Mouse (Mus musculus) retina, postnatal 7 days (tissue): ENCODE measurements around the gene Mapk8ip1.

Experiments used
- DNase-seq: peaks from one replicate; pipeline ENCODE4 v3.0.0-alpha.2; 2012; ENCODE audit warnings: low read depth, low spot score

Mapk8ip1 gene

DNA sequence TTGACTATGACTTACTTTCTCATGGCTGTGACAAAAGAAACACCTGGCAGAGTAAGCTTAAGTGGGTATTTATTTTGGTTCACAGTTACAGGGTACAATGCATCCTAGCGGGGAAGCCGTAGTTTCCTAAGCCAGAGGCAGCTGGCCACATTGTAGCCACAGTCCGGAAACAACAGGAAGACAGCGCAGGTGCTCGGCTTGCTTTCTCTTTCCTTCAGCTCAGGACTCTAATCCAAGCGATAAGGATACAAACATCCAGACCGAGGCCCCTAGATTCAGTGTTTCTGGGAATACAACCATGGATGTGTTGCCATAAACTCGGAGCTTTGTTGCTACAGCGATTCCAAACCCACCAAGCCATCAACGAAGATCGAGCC, 27.6 kb downstream of the Mapk8ip1 start:
- DNase-seq, result no peak

DNA sequence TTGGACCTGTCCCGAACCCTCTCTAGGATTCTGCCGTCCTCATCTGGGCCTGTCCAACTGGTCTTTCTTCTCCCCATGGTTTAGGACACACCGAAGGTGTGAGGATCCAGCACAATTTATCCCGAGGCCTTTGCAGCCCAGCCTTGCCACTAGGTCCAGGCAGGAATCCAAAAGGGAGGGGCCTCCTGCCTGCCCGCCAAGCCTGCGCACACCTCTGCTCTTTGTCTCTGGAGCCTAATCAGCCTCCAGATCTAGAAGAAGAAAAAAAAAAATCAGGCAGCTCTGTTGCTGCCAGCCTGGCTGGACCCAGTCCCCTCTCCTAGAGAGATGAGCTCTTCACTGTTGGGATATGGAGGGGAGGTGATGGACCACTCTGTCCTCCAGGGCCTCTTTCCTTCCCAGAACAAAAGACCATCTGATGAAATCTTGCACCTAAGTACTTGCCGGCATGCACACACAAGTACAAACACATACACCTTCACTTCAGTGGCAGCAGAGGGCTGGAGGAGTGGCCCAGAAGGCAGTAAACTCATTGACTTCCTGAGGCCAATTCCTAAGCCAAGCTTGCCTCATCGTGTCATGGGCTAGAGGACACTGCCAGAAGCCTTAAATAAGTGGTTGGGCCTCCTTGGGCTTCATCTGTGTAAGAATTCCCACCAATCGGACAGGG, 28.2 kb downstream of the Mapk8ip1 start:
- no peak for DNase-seq

DNA sequence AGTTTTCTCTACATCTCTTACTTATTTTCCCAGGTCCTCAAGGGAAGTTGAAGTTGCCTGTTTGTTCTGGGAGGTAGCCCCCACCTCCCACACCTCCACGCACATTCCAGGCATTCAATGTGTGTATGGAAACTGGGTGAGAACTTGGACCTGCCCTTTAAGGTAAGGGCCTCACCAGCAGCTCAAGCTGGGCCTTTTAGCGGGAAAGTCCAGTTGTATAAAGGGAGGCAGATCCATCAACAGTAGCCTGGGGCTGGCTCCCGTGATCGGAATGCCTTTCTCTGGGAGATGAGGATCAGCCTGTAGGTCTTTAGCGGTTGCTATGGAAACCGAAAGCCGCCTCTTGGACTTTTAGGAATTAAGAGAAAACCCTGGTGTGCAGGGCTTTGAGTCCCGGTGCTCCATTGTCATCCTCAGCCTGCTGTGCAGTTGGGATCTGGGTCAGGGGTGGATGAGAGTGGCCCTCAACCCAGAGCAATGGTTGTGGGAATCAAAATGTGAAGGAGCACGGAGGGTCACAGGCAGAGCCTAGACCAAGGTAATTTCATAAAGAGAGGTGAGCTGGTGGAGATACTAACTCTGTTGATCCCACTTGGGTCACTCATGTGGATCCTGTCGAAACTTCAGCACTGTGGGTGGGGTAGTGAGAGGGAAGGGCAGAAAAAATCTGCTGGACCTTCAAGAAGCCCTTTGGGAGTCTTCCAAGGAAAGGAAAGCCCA, 28.9 kb downstream of the Mapk8ip1 start:
- DNase-seq, result no peak

DNA sequence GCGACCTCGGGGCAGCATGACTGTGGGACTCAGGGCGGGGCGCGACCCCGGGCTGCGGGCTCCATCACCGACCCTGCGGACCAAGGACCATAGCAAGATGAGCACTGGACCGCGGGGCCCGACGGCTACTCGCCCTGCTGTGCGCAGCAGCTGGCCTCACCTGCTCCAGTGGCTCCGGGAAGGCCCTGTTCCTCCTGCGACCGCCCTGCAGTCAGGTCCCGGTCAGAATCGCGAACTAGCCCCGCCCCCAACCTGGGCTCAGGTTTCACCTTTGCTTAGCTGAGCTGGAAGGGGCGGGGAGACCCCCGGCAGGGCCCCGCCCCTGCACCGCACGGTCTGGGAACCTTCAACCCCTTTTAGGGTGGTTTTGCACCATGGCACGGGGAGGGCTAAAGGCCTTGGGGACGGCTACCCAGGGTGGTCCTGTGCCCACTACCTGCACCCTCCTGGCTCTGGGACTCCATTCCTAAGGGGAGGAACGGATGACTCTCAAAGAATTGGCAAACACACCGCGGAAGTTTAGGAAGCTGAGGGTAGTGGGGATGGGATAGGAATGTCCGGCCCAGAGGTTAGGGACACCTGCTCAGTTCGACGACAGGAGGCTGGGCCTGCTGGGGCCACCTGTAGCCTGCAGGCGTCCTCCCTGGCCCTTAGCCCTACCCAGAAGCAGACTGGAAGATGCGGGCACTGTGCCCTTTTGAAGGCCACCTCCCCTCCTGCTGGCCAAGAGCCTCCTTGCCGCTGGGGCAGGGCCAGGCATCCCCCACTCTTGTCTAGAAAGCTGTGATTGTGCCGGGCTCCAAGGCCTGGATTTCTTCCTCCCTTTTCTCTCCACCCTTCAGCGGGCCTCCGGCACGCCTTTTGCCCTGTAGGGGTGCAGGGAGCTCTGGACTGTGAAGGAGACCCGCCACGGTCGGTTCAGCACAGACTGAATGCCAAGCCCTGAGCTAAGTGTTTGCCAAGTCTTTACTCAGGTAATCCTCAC, 29.9 kb downstream of the Mapk8ip1 start:
- no peak for DNase-seq

DNA sequence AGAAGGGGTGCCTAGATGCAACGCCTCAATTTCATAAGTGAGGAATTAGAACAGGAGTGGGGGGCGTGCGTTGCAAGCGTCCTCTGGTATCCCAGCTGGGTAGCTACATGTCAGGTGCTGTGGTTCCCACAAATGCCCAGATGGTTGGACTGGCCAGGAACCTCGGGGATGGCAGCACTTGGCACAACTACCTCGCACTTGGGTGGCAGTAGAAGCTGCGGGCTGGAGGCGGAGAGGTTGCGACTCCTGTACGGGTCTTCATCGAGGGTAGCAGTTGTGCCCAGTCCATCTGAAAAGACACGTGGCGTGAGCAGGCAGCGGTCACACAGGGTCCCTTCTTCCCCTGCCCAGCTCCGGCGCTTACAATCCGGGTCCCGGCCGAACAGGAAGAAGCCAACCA, 30.7 kb downstream of the Mapk8ip1 start:
- DNase-seq, result no peak

DNA sequence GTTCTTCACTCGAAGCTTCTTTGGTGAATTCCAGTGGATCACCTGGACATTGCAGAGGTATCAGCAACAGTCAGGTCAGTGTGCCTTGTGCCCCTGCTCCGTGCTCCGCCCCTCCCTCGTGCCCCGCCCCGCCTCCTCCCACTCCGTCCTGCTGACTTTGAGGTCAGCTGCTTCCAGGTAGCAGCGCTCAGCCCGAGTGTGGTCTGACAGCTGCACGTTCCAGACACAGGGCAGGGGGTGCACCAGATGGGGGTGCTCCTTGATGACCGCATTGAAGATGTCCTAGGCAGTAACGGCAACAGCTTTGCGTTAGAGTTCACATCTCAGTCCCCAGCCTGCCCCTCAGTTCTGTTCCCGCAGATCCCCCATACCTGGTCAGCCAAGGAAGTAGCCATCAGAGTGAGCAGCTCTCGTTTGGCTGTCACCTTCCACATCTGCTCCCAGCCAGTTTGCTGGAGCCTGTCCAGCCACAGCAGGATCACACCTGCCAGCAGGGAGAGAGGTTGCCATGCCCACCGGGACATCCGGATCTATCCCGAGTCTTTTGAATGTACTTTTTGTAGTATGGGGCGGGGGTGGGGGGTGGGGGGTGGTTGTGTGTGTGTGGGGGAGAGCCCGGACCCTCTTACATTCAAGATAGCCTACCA, 33.6 kb downstream of the Mapk8ip1 start:
- DNase-seq, result no peak

DNA sequence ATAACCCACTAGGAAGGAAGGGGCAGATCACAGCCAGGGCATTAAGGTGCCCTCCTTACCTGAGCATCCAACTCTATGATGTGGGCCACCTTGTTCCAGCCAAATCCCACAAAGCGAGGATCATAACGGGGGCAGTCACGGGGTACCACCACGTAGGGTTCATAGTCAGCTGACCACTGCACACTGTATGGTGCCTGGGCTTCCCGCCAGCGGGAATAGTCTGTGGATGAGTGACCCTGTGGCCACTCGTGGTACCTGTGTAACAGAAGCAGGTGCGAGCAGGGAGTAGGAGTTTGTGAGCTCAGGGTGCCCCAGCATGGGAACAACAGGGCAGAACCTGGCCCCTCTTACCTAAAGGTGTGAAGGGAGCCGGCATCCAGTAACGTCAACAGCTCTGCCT, 35.5 kb downstream of the Mapk8ip1 start:
- no peak for DNase-seq

DNA sequence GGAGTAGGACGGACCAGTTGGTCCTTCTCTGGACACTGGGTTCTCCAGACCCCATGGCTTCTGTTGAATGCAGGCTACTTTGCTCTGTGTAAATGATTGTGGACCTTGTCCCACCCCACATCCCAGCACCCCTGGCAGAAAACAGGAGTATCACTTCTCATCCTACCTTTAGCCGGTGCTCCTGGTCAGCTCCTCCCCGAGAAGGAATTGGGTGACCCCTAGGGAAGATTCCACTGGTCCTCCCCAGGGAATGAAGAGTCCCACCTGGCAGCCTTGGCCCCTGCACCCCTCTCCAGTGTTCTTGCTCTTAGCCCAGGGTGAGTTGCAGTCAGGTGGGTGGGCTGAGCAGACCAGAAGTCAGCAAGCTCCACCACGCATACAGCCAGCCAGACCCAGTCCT, 37.0 kb downstream of the Mapk8ip1 start:
- DNase-seq, result no peak

DNA sequence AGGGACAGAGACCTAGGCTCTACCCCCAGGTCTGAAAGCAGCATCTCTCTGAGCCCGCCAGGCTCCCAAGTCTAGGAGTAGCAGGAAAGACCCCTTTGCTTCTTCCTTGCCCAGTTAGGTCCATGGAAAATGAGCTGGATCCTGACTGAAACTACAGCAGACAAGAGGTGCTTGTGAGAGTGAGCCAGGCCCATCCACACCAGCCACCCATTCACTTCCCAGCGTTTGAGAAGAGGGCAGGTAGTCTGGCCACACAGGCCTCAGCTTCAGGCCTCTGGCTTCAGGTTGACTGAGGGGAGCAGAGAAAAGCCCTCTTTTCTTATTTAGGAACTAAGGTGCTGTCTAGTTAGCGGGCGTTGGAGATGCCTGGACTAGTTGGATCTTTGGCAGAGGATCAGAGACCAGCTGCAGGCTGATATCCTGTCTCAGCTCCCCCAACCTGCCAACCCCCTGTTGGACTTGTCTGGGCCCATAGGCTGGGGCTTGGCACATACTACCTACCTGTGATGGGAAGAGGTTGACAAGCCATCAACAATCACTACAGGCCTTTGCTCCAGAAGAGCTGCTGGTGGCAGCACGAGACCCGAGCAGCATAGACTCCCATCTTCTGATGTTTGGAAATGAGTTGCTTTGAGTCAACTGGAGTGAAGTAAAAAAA, 38.4 kb downstream of the Mapk8ip1 start:
- no peak for DNase-seq

DNA sequence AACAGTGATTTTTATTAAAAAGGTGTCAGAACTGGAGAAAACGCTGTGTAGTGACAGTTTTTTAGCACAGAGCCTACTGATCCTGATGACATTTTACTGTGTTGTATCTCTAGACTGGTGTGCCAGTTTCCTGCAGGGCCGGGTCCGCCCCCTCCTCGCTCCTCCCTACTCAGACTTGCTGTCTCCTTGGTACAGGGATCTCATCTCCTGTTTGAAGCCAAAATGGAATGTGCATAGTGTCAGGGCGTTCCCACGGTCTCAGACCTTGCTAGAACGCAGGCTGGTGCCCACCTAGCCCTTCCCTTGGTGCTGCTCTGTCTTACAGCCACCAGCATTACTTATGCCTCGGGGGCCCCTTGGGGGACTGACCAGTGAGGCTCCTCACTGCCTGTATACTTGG, 39.3 kb downstream of the Mapk8ip1 start:
- no peak for DNase-seq

DNA sequence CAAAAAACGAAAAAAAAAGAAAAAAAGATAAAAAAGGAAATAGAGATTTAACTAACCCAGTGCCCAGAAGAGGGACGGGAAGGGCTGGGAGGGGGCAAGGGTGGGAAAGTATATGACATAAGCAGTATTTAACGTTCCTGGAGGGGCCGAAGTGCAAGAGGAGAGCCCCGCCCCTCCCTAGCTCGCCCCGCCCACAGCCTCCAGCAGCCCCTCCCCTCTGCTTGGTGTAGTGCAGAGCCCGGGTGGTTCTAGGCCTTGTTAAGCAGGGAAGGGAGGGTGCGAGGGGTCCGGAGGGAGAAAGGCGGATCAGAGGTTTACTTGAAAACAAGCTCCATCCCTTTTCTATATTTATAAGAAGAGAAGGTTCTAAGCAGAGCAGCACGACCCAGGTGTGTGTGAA, 40.2 kb downstream of the Mapk8ip1 start:
- no peak for DNase-seq

DNA sequence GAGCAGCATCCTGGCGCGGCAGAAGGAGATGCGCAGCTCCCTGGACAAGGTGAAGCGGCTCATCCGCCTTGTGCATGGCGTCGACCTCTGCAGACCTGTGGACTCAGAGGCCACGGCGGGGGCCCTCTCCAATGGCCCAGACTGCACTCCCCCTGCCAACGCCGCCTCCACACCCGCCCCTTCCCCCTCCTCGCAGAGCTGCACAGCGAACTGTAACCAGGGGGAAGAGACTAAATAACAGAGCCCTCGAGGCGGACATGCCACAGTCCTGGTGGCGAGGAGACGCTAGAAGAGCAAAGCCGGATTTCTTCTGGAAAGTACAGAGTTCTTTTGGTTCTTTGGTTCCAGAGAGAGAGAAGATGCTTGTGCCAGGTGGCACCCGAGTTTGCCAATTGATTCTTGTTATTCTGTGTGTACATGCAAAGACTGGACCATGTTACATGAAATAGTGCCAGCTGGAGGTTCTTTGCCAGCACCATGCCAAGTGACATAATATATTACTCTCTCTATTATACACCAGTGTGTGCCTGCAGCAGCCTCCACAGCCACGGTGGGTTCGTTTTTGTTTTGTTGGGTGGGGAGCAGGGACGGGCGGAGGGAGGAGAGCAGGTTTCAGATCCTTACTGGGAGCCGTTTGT, 40.8 kb downstream of the Mapk8ip1 start:
- no peak for DNase-seq

DNA sequence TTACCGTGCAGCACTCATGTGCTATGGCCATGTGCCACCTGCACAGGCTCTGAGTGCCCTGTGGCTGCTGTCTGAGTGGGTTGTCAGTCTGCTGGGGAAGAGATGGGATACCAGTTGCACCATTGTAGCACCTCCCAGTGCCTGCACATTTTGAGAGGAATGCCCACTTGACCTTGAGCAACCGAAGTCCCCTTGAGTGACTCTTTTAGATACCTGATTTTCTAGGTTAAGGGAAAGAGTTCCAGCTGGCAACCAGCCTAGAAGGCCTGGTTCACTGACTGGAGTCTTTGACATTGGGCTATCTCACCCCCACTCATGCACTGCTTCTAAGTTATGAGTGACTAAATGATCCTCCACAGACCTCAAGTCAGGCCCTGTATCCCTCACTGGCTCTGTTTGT, 41.8 kb downstream of the Mapk8ip1 start:
- DNase-seq, result no peak

DNA sequence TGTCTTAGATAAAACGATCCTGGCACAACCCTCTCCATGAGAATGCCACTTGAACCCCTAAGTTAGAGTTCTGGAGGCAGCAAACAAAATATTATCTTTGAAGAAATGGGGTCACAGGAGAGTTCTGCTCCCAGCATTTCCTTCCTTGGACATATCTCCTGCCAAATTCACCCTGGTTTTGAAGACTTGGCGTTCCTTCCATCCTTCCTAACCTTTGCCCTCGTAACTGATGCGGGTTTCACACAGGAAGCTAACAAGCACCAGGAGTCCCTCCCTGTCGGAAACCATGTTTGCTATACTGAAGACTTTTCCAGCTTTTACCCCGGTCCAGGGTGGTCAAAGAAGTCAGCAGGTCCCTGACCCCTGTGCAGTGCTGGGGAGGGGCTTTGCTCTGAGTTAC, 46.8 kb downstream of the Mapk8ip1 start:
- DNase-seq, result no peak

DNA sequence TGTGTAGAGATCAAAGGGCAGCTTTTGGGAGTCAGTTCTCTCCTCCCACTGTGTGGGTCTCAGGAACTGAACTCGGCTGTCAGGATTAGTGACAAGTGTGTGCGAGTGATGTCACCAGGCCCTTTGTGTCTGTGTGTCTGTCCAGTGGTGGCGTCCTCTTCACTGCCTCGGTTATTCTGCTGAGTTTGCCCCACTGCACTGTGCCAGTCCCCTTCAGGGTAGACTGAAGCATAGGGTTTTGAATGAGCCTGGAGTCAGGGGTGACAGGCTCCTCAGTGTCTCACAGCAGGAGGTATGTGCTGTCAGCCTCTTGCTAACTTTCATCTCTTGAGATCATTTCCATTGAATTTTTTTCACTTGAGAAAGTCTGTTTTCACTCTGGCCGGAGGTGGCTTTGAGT, 47.7 kb downstream of the Mapk8ip1 start:
- no peak for DNase-seq

DNA sequence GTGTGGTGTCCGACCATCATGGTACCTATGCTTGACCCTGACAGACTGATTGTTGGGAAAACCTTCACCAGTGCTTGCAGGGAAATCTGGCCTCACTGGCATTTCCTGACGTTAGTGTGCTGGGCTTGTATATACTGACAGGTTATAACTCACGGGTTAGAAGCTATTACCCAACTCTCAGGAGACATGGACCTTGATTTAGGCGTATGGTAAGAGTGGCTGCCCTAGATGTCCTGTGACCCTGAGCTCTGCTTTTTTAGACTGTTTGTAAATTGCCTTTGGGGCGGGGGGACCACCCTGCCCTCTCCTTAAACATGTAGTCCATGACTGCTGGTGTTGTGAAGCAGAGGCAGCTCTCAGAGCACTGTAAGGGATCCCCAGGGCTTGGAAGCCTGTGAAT, 50.4 kb downstream of the Mapk8ip1 start:
- DNase-seq, result no peak

DNA sequence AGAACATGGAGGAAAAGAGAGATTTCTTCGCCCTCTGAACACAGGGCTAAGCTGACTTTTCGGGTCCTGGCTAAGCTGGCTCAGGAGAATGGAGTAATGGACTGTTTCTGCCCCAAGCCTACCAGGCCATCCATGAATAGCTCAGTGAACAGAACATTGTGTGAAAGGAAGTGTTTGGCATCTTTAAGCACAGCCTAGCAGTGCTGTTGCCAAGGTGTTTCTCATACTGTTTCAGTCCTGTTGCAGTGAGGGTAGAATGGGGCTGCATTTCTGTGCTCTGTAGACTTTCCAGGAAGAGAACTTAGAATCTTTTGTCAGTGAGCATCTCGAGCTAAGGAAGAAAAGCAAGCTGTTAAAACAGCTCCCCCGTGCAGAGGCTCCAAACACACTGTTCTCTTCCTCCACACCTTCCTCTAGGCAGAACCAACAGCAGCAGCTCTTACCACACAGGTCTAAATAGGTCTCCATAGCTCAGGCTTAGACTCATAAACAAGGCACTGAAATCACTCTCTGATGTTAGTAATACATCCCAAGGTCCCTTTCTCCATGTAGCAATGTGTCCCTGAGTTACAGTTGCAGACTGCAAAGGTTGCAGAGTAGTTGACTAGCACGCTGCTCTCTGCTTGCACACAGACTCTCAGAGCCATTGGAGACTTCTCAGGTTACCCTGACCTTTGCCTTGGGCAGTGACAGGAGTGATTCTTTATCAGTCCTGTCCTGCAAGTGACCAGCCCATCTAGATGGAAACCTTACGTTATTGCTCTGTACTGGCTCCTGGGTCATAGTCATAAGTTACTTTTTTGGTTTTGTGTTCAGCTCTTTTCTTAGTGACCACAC, 51.3 kb downstream of the Mapk8ip1 start:
- DNase-seq, result no peak

DNA sequence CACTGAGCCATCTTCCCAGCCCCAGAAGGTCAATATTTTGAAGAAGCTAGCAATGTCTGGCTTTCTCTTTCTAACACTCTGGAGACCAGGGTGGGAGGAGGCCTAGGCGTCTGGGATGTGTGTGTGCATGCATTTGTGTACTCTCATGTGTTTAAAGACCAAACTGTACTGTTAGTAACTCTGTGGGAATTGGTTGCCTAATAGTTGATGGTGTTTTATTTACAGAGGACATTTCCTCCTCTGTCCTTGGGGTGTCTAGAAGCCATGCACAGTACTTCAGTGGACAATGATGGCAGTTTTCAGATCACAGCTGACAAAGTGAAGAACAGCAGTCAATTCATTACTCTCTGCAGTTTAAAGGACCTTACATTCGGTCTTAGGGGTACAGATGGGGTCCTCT, 53.9 kb downstream of the Mapk8ip1 start:
- no peak for DNase-seq

DNA sequence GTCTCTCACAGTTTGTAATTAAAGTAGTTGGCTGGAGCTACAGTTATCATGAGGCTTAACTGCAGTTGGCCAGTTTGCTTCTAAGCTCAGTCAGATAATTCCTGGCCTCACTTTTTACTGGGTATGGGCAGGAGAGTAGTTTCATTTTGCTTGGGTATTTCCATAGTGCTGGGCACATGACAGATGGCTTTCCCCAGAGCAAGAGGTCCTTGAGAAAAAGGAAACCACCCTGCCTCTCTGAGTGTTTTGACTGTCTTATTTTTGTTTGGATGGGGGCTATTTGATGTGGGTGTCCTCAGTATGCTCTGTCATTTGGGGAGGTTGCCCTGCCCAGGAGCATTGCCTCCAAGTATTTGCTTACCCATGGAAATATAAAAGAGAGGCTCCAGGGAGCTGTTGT, 58.6 kb downstream of the Mapk8ip1 start:
- DNase-seq, result no peak
